In the genomic region with DNA sequence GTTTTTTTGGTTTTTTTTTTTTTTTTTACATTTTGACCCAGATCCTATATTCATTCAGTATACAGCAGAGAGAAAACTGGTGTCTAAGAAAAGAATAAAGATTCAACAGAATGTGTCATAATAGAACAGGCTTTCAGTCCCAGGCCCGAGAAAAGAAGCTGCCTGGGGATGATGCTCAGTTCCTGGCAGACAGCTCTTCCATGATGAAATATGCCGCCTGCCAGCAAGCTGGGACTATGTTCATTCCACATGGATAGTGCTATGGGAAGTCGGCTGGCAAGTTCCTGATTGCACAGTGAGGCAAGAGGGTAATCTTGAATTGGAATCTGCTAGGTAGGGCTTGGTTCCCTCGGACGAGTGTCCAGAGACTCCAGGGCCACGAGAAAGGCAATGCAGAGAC, we compare ENCODE assay signal across 10 mouse cellular contexts. TPM values are rescaled to one million over a fixed set of nuclear protein-coding genes. Genes with fewer than 3 reads are reported as not detected.
A peak's percentile ranks its signal among the peaks of the same experiment; 100 is the strongest.
DNase-seq lines count a peak whose midpoint lies in the region; TF ChIP-seq lines count a peak whose summit lies in the region.
"Had no signal": no experiment of that assay in that cellular context is flagged by ENCODE, and none has a peak within 500 bp of the region (broad histone marks: within the 10 kb centered on the region; RNA-seq: fewer than 3 reads in every experiment).

No protein-coding gene starts in this region.

- intact Hi-C loops in heart, postnatal 14 days (cut with DNase I): no loop called here
- intact Hi-C loops in left cerebral cortex, postnatal 36 days (cut with DNase I): loop anchor here (5.0 kb wide), 1 partner anchor 107 kb away; no protein-coding TSS in a partner anchor

- TF ChIP-seq POLR2A in bone marrow macrophage, adult 2 months (IDR thresholded peaks at IDR 0.05; ENCODE audit: borderline replicate concordance, low read depth, low read length): no peak

- peak; percentile 1 to 6 for DNase-seq in heart, postnatal 14 days
- no peak for DNase-seq in heart, postnatal 4 days
- DNase-seq in cerebellum, postnatal 36 days: peak; percentile 34 to 36
- peak; percentile 10 to 24 for DNase-seq in left cerebral cortex, postnatal 36 days (ENCODE audit: low spot score in 2 of 2)
- no peak for DNase-seq in spleen, postnatal 4 days (ENCODE audit: low spot score in 2 of 2)
- DNase-seq in neural tube, embryonic 10.5 days (ENCODE audit: extremely low spot score, low spot score): no peak
- DNase-seq in ovary, postnatal 14 days (ENCODE audit: low spot score): no peak

- TF ChIP-seq CTCF in bone marrow macrophage, adult 2 months (IDR thresholded peaks at IDR 0.05; ENCODE audit: low read depth, low read length): no peak

- H3K4me3 ChIP-seq in bone marrow macrophage, adult 2 months (ENCODE audit: insufficient read depth, low read length): no peak overlapping the region
- H3K4me3 ChIP-seq: kidney, embryonic 15.5 days; limb, embryonic 15.5 days had no signal

- peaks cover 6% of the 10 kb centered on the region for H3K4me1 ChIP-seq in bone marrow macrophage, adult 2 months (ENCODE audit: control insufficient read depth, insufficient read depth, low read length)
- H3K4me1 ChIP-seq: limb, embryonic 15.5 days had no signal

- peak overlapping the region; percentile 30; the same call in 1 of the 2 replicates for H3K27ac ChIP-seq in bone marrow macrophage, adult 2 months (ENCODE audit: insufficient read depth, low read depth, low read length)
- H3K27ac ChIP-seq: kidney, embryonic 15.5 days; limb, embryonic 15.5 days had no signal

RNA-seq across cellular contexts. Expression of a gene that starts 5.1 kb away (rescaled TPM):
- 1 to 10 TPM; 1.9 to 2.2 TPM for total RNA-seq in heart, postnatal 14 days (2021)
- total RNA-seq in heart, postnatal 4 days (2021): 1 to 10 TPM; 2.2 to 3.0 TPM
- polyA plus RNA-seq in bone marrow macrophage, adult 2 months (2012; ENCODE audit: insufficient read depth, insufficient read length, missing spikeins): 1.1 and 2.1 TPM in 2 replicates
- 10 to 100 TPM; 10.4 to 11.9 TPM for total RNA-seq in left cerebral cortex, postnatal 36 days (2021)

RNA-seq across cellular contexts. Expression of a gene that starts 42.0 kb away (rescaled TPM):
- 10 to 100 TPM; 27.7 to 29.4 TPM for total RNA-seq in heart, postnatal 14 days (2021)
- 10 to 100 TPM; 45.7 to 49.2 TPM for total RNA-seq in heart, postnatal 4 days (2021)
- 55.7 and 59.8 TPM in 2 replicates for polyA plus RNA-seq in bone marrow macrophage, adult 2 months (2012; ENCODE audit: insufficient read depth, insufficient read length, missing spikeins)
- 100 to 1,000 TPM; 279 to 291 TPM for total RNA-seq in left cerebral cortex, postnatal 36 days (2021)

Comparison
In these comparisons a context has a peak if more than half of its experiments do, and no peak if none do; other contexts are left out.
1. DNase-seq: peak in heart, postnatal 14 days (2 of 2), cerebellum, postnatal 36 days (2 of 2) and left cerebral cortex, postnatal 36 days (2 of 2); none in heart, postnatal 4 days (single experiment), spleen, postnatal 4 days (0 of 2), neural tube, embryonic 10.5 days (single experiment) and ovary, postnatal 14 days (single experiment).
2. RNA of a gene that starts 42.0 kb away (total RNA-seq): 279 to 291 TPM in left cerebral cortex, postnatal 36 days; 45.7 to 49.2 TPM in heart, postnatal 4 days and 27.7 to 29.4 TPM in heart, postnatal 14 days; every median in the first group is over 4 times any median in the second.